Mouse (Mus musculus): Measurements from ENCODE around the gene Carmil1.

Gene Carmil1

DNA sequence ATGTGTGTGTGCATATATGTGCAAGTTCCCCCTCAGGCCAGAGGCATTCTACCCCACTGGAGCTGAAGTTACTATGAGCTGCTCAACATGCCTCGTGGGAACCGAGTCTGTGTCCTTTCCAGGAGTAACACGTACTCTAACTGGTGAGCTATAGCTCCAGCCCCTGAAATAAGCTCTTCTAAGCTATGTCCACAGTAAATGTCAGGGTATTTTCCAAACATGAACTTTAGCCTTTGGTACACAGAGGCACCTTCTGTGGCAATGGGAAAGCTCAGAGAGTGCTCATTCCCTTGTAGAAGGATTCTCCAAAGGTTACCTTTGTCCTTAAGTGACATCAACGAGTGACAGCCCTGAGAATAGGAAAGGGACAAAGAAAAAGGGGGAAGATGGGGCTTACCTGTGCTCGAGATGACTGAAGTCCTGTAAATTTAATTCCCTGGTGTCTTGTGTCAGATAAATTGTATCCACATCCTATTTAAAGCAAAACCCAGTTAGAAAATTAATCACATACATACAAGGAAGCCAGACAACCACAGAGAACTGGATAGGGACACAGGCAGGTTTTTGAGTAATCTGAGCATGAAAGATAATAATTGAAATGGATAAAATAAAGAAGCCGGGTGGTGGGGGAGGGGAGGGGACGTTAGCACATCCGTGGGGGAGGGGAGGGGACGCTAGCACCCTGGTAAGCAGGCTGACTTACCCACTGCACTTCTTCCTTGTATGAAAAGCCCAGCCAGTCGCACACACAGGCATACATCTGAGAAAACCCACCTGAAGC lies 126.1 kb downstream of the Carmil1 start:
- no peak for DNase-seq (ENCODE audit: low read depth in 2 of 2, low spot score in 2 of 2)

DNA sequence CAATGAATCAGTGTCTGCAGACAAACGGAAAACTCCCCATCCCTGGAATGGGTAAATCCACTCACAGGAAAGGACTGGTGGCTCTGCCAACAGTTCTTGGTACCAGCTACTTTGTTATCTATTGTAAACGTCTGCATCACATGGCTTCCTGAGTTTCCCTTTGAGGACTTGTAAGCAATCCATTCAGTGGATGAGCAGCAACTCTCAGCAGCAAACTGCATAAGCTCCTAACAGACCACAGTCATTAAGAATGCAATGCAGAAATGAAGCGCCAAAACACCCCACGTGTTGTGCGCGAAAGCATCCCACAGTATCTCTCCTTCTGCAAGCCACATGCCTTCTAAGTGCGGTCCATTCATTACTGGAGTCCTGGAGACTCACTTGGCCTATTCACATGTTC lies 128.0 kb downstream of the Carmil1 start:
- DNase-seq (ENCODE audit: low read depth in 2 of 2, low spot score in 2 of 2), result no peak

GRCm38 (mm10) chr13:24151335-24151734 lies 129.3 kb downstream of the Carmil1 start:
- no peak for DNase-seq (ENCODE audit: low read depth in 2 of 2, low spot score in 2 of 2)

GRCm38 (mm10) chr13:24148549-24148948 lies 132.0 kb downstream of the Carmil1 start:
- no peak for DNase-seq (ENCODE audit: low read depth in 2 of 2, low spot score in 2 of 2)

DNA sequence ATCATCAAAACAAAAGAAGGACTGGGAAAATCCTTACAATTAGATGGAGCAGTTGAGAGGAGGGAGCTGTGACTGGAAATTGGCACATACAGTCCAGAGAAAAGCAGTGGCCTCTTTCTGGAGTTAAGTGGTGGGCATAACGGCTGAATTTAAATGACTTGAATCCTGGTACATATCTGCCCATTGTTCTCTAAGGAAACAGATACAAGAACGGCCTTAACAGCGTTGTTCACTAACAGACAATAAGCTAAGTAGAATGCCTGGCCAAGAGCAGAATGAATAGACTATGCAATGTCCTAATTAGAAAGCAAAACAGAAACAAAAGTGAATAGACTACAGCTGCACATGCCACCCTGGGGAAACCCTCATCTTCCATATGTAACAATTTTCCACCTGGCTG lies 133.6 kb downstream of the Carmil1 start:
- DNase-seq (ENCODE audit: low read depth in 2 of 2, low spot score in 2 of 2), result no peak

DNA sequence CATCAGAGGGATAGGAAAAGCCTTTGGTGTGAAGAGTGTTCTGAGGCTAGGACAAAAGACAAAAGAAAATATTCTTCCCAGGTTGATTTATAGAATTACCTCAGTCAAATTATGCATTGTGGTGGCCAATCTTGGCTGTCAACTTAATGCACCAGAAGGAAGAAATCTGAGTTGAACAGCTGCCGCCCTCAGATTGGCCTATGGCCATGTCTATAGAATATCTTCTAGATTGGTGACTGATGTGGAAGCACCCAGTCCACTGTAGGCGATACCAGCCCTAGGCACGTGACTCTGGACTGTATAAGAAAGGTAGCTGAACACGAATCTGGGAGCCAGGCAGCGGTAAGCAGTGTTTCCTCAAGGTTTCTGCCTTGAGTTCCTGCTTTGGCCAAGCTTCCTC lies 134.1 kb downstream of the Carmil1 start:
- DNase-seq (ENCODE audit: low read depth in 2 of 2, low spot score in 2 of 2), result no peak

DNA sequence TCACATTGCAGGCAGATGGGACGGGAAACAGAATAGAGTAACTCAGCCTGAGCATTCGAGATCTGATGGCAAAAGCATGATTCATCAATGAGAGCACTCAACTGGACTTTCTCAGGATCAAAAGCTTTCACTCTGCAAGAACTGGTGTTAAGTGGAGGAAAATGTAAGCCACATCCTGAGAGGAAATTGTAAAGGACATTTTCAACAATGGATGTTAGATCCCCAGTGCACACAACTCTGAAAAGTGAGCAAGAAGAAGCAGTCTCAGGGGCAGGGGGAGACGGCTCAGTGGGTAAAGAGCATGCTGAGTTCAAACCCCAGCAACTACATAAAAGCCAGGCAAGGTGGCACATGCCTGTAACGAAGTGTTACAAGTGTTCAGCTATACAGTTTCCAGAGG lies 135.7 kb downstream of the Carmil1 start:
- DNase-seq (ENCODE audit: low read depth in 2 of 2, low spot score in 2 of 2), result no peak

- no peak for DNase-seq (ENCODE audit: low read depth in 2 of 2, low spot score in 2 of 2)
Measured at GRCm38 (mm10) chr13:24144141-24144540, 136.5 kb downstream of the Carmil1 start.

GRCm38 (mm10) chr13:24136836-24137235 lies 143.8 kb downstream of the Carmil1 start:
- DNase-seq (ENCODE audit: low read depth in 2 of 2, low spot score in 2 of 2), result no peak

GRCm38 (mm10) chr13:24135282-24136230 lies 145.0 kb downstream of the Carmil1 start:
- DNase-seq (ENCODE audit: low read depth in 2 of 2, low spot score in 2 of 2), result no peak

- DNase-seq (ENCODE audit: low read depth in 2 of 2, low spot score in 2 of 2), result no peak
Measured at GRCm38 (mm10) chr13:24132866-24133265, 147.7 kb downstream of the Carmil1 start.

DNA sequence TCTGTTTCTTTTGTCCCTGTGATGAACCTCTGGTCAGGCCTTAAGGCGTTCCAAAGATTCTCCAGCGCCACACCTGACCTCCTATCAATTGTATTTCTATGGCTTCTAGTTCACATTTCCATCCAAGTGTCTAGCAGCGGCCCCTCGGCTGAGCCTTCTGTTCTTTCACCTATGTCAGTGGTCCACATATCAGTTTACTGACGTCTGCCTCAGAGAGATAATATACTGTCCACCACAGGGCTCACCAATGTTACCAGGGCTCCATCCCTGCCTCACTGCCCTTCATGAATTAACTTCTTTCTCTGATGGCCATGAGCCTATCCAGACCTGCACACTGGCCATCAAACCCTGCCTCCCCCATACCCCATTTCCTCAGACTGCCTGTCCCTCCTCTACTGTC lies 149.3 kb downstream of the Carmil1 start:
- no peak for DNase-seq (ENCODE audit: low read depth in 2 of 2, low spot score in 2 of 2)

GRCm38 (mm10) chr13:24130741-24131140 lies 149.9 kb downstream of the Carmil1 start:
- no peak for DNase-seq (ENCODE audit: low read depth in 2 of 2, low spot score in 2 of 2)

- no peak for DNase-seq (ENCODE audit: low read depth in 2 of 2, low spot score in 2 of 2)
Measured at GRCm38 (mm10) chr13:24128731-24129130, 151.9 kb downstream of the Carmil1 start.

DNA sequence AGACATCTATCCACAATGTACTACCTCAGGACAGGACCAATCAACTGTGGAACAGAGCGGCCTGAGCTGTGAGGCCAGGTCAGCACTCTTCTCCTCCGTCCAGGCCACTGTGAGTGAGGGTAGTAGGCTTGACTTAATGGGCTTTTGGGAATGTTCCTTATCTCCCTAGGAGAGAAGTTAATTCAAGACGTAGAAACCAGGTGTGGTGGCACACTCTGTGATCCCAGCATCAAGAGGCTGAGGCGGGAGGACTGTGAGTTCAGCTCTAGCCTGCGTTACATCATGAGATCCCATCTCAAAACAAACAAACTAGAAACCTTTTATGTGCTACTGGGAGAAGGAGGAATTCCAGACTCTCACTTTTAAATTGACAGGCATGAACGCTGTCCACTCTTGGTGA lies 154.7 kb downstream of the Carmil1 start:
- no peak for DNase-seq (ENCODE audit: low read depth in 2 of 2, low spot score in 2 of 2)

GRCm38 (mm10) chr13:24117181-24117812 lies 163.3 kb downstream of the Carmil1 start:
- no peak for DNase-seq (ENCODE audit: low read depth in 2 of 2, low spot score in 2 of 2)

DNA sequence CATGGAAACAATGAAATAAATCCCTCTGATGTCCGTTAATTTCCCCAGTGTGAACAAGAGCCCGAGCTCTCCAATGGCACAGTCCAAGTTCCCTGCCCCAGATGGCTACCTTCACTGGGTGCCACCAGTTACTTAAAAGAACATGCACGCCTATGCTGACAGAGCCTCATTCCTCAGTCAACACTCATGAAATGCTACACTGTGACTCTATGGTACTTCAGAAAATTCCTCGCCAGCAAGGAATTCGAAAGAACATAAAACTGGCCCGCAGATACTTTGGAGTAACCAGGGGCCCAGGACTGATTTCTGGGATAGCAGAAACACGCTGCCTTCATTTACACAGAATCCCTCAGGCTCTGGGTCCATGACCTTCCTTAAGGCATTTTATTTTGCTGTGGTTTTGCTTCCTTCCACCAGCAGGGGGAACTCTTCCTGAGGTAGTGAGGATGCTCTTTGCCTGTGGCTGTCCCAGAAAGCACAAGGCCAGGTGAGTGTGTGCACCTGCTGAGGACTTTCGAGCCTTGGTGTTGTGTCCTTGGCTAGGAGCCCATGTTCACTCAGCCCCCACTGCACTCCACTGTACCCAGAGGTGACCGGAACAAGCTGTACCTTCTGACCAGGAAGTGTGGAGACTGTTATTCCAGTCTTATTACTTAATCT lies 167.8 kb downstream of the Carmil1 start:
- peak in 1 of 2 experiments; percentile 7 for DNase-seq (ENCODE audit: low read depth in 2 of 2, low spot score in 2 of 2)

DNA sequence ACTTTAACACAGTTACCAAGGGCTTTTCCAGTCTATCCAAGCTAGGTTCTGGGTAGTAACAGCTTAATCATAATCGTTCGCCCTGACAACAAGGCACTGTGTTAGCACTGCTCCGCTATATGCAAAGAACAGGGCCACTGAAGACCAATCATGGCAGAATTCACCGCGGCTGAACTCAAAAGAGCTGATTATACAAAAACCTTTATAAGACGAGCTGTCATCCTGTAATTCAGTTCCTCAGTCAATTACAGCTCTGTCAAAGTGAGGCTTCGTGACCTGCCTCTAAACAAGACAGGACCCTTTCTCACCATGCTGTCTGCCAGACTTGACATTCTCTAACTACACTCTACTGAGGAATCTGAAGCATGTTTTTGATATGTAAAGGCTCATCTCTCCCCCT lies 170.3 kb downstream of the Carmil1 start:
- DNase-seq (ENCODE audit: low read depth in 2 of 2, low spot score in 2 of 2), result no peak

DNA sequence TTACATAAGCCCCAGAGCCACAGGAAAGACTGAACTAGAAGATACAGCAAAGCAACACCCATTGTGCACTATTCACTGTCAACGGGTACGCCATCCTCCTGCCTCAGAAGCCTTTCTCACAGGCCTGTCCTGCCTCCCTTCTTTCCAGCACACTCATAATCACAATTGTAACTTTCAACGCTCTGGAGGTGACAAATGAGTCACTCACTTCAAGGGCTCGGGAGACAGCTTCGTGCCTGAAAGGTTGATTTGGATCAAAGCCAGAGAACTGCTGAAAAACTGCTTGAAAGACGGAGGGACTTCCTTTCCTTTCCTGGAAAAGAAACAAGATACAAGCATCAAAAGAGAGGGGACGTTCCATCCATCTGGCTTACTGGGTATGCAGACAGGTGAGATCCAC lies 172.3 kb downstream of the Carmil1 start:
- no peak for DNase-seq (ENCODE audit: low read depth in 2 of 2, low spot score in 2 of 2)

- no peak for DNase-seq (ENCODE audit: low read depth in 2 of 2, low spot score in 2 of 2)
Measured at GRCm38 (mm10) chr13:24107058-24107457, 173.5 kb downstream of the Carmil1 start.

DNA sequence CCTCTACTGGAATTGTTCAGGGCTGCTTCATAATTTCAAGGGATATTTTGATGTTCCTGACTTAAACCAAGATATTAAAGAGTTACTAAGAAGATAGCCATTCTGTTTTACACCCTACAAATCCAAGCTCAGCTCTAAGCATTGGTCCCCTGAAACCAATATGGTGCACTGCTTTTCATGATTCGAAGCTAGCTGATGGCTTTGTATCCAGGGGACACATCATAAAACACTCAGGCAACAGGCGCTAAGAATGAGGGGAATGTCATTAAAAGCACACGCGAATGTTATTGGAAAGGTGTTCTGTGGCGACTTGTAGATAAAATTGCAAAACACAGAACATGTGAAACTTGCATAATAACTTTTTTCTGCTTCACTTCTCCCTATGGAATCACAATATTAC lies 174.8 kb downstream of the Carmil1 start:
- DNase-seq (ENCODE audit: low read depth in 2 of 2, low spot score in 2 of 2), result no peak
